Mouse (Mus musculus) c-Kit-positive CD71-negative TER-119-negative erythroid progenitor cells, embryonic 14.5 days (primary cell): ENCODE measurements around the gene Pbx1.

Experiments used
- DNase-seq: peaks from one replicate; pipeline ENCODE4 v3.0.0-alpha.2; 2013; ENCODE audit warnings: low read depth

The Pbx1 gene

DNA sequence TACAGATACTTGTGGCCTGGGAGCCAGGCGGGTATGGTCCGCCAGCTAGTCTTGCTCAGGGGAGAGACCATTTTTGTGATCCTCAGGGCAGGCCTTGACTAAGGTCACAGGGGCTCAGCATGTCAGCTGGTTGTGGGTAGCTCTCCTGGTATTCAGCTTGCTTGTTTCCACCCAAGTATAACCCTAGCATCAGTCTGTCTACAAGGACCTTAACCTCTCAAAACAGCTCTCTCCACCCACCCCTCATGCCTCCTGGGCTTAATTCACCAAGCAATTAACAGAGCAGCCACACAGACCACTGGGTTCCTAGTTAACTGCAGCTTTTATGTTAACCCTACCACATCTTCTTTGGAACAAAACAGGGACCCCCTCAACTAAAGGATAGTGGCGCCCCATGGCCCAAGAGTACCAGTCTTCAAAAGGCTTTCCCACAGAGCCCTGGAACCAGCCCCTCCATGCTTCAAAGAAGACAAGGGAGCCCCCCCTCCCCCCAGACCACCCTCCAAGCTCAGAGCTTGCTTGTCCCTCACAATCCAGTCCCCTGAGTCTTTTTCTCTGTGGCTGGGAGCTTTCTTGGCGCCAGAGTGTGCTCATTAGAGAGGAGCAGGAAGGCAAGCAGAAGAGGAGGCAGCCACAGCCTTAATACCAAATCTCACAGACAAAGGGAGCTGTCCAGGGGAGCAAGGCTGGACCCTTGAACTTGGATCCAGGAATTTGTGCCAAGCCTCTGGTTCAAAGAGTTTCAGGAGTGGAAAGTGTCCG is 48.1 kb downstream of the Pbx1 start:
- DNase-seq, result no peak

GRCm38 (mm10) chr1:168382823-168383157 is 49.3 kb downstream of the Pbx1 start:
- DNase-seq, result no peak

GRCm38 (mm10) chr1:168382106-168382822 is 49.8 kb downstream of the Pbx1 start:
- no peak for DNase-seq

DNA sequence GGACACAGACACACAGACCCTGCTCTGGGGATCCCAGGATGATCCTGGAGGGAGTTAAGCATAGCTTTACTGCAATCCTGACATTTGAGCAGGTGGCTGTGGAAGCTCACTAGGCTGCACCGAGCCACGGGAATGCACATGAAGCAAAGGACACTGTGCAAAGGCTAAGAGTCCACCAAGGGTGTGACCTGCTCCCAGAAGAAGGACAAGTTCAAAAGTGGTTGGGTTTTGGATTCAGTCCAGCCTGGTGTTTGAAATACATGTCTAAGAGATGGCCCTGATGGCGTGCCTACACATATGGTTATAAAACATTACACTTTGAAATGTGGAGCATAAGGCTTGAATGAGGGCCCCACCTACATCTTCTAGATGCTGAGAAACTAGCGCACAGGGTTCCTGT is 50.6 kb downstream of the Pbx1 start:
- no peak for DNase-seq

DNA sequence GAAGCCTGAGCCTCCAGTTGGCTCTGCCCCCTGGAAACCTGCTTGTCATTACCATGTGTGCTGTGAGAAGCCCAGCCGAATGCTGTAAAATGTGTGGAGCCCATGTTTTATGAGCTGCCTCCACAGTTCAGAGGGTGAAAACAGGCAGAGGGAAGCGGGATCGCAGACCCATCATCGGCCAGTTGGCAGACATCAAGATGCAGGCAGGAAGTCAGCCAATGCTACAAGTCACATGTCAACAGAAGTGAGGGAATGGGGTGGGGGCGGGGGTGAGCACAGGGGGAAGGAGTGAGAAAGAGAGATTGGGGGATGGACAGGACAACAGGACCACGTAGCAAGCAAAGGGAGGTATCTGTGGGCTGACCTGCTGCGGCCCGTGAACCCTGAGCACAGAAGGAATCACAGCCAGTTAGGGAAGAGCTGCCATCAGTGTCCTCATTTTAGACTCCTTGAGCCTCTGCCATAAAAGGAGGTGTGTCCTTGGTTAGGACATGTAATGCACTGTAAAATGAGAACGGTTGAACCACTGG is 51.8 kb downstream of the Pbx1 start:
- DNase-seq, result no peak

GRCm38 (mm10) chr1:168377650-168378049 is 54.4 kb downstream of the Pbx1 start:
- no peak for DNase-seq

- no peak for DNase-seq
These were observed 55.7 kb downstream of the Pbx1 start for GRCm38 (mm10) chr1:168376330-168376729.

DNA sequence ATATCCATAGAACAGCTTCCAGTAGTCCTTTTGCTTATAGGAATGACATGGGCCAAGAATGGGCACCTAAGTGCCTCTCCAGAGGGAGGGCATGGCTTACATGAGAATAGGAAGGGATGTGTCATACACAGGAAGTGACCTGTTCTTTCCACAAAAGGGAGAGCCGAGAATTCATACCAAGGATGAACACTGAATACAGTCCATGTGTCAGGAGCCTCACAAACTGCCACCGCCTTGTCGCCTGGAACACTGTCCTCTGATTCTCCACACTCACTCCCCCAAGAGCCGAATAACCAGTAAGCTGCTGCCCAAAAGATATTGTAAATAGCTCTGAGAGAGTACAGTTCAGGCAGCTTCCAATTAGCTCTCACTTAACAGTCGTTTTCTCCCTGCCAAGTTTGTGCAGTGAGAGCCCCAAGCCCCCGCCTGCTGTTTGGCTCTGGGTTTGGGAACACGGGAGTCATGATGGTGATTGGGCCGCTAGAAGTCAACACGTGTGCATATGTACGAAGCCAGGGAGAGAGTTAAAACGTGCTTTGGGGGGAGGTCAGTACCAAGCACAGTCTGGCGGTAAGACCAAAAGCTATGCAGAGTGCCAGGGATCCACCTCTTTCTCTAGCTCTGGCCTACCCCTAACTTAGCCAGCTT is 57.0 kb downstream of the Pbx1 start:
- no peak for DNase-seq

DNA sequence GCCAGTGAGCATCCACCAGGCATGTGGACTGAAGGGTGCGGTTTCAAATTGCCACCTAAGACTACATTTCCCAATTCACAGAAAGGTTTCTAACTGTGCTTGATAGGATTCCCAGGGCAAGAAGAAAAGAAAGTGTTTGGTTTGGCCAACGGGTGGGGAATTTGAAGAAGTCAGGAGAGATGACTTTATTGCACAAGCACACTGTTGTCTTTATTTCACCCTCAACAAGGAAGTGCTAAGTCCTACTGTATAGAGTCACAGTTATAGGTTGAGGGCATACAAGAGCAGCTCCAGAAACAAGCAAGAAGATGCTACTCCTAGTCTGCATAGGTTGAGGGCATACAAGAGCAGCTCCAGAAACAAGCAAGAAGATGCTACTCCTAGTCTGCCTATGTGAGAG is 60.0 kb downstream of the Pbx1 start:
- DNase-seq, result no peak

DNA sequence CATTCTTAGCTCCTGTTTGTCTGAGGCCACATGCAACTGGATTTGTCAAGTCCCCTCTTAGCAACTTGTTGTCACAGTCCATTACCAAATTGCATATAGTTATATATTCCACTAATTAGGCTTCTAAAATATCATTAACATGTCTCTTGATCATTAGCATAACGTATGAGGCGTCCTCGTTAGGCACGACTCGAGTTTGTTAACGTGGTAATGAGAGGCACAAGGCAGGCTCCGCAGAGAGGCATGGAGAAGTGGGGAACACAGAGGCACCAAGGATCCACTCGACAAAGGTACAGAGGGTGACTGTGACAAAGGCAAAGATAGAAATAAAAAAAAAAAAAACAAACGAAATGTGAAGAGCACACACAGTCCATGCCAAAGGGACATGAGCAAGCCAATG is 61.1 kb downstream of the Pbx1 start:
- DNase-seq, result no peak

GRCm38 (mm10) chr1:168366261-168366660 is 65.8 kb downstream of the Pbx1 start:
- no peak for DNase-seq

- no peak for DNase-seq
These were observed 67.7 kb downstream of the Pbx1 start for GRCm38 (mm10) chr1:168364325-168364724.

DNA sequence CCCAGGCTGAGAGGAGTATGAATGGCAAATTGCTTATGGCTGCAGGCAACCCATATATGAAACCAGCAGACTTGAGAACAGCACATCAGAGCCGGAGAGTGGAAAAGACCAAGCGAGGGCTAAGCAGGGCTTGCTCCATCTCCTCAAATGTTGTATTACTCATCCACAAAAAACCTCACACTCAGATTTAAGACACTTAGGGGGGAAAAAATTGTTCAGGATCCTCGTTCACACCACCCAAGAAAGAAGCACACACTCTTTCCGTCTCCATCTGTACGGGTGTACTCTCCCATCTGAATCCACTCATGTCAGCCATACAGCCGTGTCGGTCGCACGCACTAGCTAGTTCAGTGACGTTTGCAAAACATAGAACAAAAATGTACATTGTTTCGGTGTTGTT is 69.0 kb downstream of the Pbx1 start:
- no peak for DNase-seq

GRCm38 (mm10) chr1:168362464-168362863 is 69.6 kb downstream of the Pbx1 start:
- peak; percentile 31 for DNase-seq

- no peak for DNase-seq
These were observed 74.1 kb downstream of the Pbx1 start for GRCm38 (mm10) chr1:168357680-168358611.

DNA sequence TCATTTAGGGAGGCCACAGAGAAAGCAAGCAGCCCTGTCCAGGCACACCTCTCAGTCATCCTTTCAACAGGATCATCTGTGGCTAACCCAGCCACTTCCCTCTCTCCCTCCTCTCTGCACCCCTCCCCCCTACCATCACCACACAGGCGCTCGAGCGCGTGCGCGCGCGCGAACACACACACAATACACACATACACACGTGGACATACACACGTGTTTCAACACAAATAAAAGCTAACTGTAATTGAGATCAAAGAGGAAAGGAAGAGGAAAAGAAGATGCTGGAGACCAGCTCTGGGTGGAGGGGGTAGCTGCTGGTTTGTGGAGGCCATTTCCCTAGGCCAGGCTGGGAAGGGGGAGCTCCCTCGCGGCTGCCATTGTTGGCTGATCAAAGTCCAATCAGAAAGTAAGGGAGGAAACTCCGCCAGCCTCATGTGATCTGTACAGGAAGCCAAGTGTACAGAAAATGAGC is 75.1 kb downstream of the Pbx1 start:
- no peak for DNase-seq

DNA sequence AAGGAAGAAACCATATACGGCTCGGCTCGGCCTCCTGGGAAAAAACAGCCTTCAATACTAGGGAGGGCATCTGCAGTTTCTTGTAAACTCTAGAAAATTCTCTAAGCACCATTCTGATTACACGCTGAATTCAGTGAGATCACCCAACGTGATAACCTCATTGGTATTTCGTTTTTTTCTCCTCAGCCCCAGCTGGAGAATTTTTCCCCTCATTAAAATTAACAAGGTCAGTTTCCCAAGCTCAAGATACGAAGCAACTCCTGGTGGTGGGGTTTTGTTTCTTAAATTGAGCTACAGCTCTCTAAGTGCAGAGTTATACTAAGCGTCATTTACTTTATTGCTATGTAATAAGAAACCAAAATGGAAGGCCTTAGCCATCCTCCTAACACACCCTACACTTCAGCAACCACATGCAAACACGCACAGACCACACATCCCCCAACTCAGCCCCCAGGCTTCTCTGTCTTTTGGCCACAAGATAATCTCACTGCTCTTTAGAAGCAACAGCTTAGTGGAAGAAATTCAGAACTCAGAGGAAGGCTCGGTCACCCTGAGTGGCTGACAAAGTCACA is 76.0 kb downstream of the Pbx1 start:
- DNase-seq, result no peak

DNA sequence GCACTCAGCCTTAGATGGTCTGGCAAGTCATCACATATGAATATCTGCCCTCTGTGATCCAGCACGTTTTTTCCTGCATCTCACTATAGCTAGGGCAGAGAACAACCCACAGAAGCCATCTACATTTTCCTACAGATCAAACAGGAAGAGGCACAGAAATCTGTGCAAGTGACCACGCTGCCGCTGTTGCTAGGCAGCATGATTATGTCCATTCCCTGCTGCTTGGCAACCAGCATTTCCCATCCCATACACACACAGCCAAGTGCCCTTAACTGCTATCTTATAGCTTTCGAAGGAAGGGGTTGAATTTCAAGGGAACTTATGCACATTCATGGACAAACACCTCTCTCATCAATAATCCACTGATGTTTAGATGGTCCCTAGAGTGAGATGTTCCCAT is 77.1 kb downstream of the Pbx1 start:
- DNase-seq, result no peak

DNA sequence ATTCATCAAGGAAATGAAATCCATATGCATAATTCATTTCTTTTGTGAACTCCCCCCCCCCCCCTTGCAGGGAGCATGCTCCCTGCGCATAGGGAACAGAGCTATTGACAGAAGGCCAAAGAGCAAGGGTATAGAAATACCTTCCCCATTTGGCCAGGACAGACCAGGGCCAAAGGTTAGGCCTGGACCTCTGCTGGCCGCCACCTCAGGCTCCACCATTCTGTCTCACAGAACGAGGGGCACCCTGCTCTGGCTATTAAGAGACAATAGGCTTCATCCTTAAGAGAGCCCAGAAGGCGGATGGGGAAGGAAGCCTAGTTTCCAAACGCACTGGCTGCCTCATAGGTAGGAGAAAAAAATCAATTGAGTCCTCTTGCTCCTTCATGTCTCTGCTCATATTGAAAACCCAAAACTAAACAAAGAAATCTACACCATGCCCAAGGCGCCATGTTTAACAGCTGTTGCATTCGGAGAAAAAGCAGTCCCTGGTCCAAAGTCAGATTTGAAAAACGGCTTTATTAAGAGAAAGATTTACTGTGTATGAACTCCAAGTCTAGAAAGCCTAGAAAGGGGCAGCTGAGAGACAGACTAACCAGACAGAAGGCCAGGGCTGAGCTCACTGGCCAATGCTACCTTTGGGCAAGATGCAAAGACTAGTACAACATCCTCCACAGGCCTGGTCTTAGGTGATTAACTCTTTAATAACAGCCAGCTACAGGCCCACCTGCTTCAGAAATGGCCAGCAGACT is 83.9 kb downstream of the Pbx1 start:
- DNase-seq, result no peak

DNA sequence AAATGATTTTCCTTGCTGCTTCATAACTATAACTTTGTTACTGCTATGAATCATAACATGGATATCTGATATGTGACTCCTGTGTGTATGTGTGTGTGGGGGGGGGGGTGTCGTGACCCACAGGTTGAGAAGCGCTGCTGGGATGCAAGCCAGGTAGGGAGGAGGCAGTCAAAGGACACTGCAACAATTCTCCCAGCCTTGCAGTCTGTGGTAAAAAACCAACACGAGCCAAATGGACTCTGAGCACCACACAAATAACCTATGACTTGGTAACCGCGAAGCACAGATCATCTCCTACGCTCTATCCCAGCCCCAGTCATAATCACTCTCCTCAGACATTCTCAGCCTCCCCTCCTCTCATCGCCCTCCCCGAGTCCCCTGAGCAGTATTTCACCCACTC is 87.2 kb downstream of the Pbx1 start:
- no peak for DNase-seq

DNA sequence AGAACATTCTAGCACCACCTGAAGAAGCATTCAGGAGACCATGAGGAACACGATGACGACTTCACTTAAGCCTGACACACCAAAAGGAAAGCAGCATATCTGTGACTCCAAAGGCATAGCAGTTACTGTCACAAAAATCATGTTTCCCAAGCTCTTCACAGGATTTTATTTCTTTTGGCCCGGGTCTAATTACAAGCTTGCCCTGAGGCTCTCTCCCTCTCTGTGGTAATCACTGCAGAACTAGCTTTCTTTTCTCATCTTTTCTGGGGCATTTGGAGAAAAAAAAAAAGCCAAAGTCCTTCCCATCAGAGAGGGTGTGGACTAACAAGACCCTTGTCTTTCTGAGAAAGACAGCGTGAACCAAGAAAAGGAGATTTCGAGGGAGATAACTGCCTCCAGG is 87.8 kb downstream of the Pbx1 start:
- DNase-seq, result no peak
